Mouse (Mus musculus) natural killer cell, adult 2 months (primary cell): ENCODE measurements at regions not wholly inside any gene's neighbourhood (a gene's known extent, or its start where the extent isn't known, plus 50 kb on each side); places are given as distances from the start of the nearest gene placed in this dataset.

Experiments used
- DNase-seq, 2 experiments: peaks; one replicate each; pipeline ENCODE4 v3.0.0; 2022; ENCODE audit warnings: low spot score in 2 of 2

- no peak for DNase-seq
Measured at GRCm38 (mm10) chr4:142570712-142571111, 331.5 kb upstream of the Kazn start.

GRCm38 (mm10) chr4:142568556-142568955, 329.4 kb upstream of the Kazn start:
- no peak for DNase-seq

GRCm38 (mm10) chr4:142554716-142555115, 315.5 kb upstream of the Kazn start:
- DNase-seq = no peak

- no peak for DNase-seq
Measured at GRCm38 (mm10) chr4:142545871-142546270, 306.7 kb upstream of the Kazn start.

- DNase-seq = no peak
Measured at GRCm38 (mm10) chr4:142545187-142545586, 306.0 kb upstream of the Kazn start.

- DNase-seq = no peak
Measured at GRCm38 (mm10) chr4:142544736-142545135, 305.5 kb upstream of the Kazn start.

- DNase-seq = no peak
Measured at GRCm38 (mm10) chr4:142539200-142539750, 300.1 kb upstream of the Kazn start.

- no peak for DNase-seq
Measured at GRCm38 (mm10) chr4:142527080-142527479, 287.9 kb upstream of the Kazn start.

- no peak for DNase-seq
Measured at GRCm38 (mm10) chr4:142517478-142518455, 278.6 kb upstream of the Kazn start.

GRCm38 (mm10) chr4:142514751-142515150, 275.6 kb upstream of the Kazn start:
- no peak for DNase-seq

- DNase-seq = no peak
Measured at GRCm38 (mm10) chr4:142509386-142509785, 270.2 kb upstream of the Kazn start.

- DNase-seq = no peak
Measured at GRCm38 (mm10) chr4:142506383-142507211, 267.4 kb upstream of the Kazn start.

- DNase-seq = no peak
Measured at GRCm38 (mm10) chr4:142503761-142504160, 264.6 kb upstream of the Kazn start.

- DNase-seq = no peak
Measured at GRCm38 (mm10) chr4:142501177-142501576, 262.0 kb upstream of the Kazn start.

- no peak for DNase-seq
Measured at GRCm38 (mm10) chr4:142500541-142500940, 261.3 kb upstream of the Kazn start.

GRCm38 (mm10) chr4:142496605-142497004, 257.4 kb upstream of the Kazn start:
- no peak for DNase-seq

- DNase-seq = no peak
Measured at GRCm38 (mm10) chr4:142492926-142493492, 253.8 kb upstream of the Kazn start.

- no peak for DNase-seq
Measured at GRCm38 (mm10) chr4:142485784-142486423, 246.7 kb upstream of the Kazn start.

GRCm38 (mm10) chr4:142475632-142476031, 236.4 kb upstream of the Kazn start:
- DNase-seq = no peak

- DNase-seq = no peak
Measured at GRCm38 (mm10) chr4:142474626-142475025, 235.4 kb upstream of the Kazn start.

- DNase-seq = no peak
Measured at GRCm38 (mm10) chr4:142474018-142474417, 234.8 kb upstream of the Kazn start.
